Mouse (Mus musculus) liver, embryonic 14.5 days (tissue): ENCODE data around the gene Mif.

Source experiments
- CTCF ChIP-seq: IDR thresholded peaks from 2 replicates; pipeline ENCODE4 v1.5.1; 2016; ENCODE audit warnings: antibody characterized with exemption, low read depth, control low read depth
- EP300 ChIP-seq: IDR thresholded peaks from 2 replicates; pipeline ENCODE4 v1.6.1; 2016; ENCODE audit warnings: antibody characterized with exemption, low read depth

- TF ChIP-seq EP300 = no peak
- no peak for TF ChIP-seq CTCF
These were observed 29.5 kb upstream of the Mif start for GRCm38 (mm10) chr10:75889406-75890153.
